Mouse (Mus musculus): ENCODE data around the gene Dnase1l3.

The Dnase1l3 gene

DNA sequence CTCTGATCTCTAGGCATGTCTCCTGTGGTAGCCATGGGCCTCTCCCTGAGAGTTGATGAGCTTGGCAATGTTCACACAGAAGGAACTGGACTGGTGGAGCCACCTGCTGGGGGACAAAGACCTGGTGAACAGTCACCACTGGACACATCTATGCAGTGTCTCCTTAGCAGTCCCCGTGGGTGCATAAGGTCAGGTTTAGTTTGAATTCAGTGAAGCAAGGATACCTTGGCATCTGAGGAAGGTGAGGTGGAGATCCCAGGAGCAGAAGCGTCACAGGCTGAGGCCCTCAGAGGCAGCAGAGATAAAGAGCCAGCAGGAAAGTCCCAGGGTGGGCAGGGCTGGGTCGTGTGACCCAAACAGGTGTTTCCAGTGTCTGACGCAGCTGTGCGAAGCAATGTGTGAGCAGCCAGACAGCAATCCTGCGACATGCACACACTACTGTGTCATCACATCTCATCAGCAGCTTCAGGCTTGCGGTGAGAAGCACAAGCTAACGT lies at the start of gene Dnase1l3:
Gene Dnase1l3 (minus strand): TSS at position 303 of the 497 bp plus-strand sequence.
- DNase-seq, result peak; percentile 32

- no peak for DNase-seq
Observed at GRCm38 (mm10) chr14:8042577-8042976, 48.2 kb upstream of the Dnase1l3 start.

DNA sequence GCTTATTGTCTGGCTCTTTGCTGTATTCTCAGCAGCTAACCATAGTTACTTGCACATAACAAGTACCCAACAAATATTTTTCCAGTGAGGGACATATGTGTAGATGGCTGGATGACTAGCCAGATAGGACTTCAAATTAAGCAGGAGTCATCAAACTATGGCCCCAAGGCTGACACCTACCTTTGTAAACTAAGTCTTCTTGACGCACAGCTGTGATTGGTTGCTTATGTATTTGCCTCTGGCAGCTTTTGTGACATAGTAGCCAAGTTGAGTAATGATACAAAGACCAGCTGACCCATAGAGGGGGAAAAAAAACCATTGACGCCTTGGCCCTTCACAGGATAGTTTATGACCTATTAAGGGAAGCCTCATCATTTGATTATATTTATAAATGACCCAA lies 47.7 kb upstream of the Dnase1l3 start:
- DNase-seq, result no peak

DNA sequence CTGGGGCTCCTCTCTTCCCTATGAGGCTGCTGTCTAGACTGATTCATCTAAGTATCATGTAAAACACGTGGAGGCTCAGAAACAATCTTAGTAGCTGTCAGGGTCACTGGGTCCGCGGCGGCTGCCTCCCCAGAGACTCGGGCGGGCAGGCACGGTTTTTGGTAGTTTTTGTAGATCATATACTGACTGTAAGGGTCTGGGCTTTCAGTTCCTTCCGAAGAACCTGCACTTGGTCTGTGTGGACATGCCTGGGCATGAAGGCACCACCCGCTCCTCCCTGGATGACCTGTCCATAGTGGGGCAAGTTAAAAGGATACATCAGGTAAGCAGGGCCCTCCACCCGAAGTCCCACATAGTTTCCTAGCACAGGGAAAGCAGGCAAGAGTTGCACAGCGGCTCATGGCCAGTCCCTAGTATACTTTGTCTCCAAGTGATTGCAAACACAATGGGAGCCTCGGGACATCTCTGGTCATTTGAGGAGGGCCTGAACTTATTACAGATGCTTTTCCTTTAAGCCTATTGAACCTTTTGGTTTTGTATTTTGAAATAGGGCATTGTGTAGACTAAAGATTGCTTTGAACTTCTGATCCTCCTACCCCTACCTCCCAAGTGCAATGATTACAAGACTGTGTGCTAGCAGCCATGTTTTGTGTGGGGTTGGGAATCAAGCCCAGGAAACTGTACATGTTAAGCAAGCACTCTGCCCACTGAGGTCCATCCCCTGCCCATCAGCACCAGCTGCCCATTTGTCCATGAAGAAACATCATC lies 46.7 kb upstream of the Dnase1l3 start:
- no peak for DNase-seq

DNA sequence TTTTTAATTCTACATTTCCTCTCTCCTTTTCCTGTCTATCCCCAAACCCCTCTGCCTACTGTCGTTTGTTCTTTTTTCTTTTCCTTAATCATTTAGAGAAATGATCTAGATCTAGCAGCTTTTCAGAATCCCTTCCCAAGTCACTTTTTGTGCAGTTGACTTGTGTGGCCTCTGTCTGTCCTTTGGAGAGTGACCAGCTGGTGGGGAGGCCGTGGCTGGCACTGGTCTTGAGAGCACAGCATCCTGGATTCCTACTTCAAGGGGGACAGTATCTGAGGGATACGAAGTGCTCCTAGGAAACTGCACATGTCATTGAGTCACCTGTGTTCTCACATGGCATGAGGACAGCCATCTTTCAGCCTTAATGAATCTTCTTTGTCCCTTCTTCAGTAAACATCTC lies 45.8 kb upstream of the Dnase1l3 start:
- DNase-seq, result no peak

DNA sequence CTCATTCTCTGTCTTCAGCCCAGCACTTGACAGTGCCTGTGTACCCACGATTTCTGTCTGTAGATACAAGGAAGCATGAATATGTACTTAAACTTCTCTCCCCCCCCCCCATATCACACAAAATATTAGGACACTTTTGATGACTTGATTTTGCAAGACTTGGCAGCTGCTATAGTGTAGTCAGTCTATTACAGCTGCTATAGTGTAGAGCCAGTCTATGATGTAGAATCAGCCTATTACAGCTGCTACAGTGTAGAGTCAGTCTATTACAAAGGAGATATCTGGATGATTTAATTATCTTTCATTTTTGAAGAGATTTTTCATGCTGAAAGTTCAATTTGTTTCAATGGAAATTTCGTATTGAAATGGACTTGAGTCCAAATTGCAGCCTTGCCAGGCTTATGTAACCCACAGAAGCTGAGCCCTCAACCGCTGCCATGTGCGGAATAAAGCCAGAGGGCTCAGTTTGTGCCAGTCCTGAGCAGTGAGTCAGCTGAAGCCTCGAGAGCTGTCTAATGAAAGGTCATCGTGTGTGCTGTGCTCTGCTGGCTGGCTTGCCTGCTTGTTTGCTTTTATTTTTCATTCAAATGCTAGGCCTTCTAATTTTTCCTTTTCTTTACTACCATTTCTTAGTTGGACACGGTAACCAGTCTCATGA lies 44.5 kb upstream of the Dnase1l3 start:
- no peak for DNase-seq

DNA sequence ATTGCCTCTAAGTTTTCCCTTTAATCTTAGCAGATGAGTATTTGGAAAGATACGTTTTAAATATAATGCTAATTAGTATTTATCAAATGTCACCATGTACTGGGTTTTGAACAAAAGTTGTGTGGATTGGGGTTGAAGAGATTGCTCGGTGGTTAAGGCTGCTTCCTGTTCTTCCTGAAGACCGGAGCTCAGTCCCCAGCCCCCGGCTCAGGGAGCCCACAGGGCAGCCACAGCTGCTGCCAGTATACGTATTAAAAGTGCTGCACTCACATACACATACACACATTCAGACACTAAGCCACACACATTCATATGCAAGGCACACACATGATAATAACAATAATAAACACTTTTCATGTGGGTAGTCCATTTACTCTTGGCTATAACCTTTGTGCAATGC lies 43.8 kb upstream of the Dnase1l3 start:
- no peak for DNase-seq

DNA sequence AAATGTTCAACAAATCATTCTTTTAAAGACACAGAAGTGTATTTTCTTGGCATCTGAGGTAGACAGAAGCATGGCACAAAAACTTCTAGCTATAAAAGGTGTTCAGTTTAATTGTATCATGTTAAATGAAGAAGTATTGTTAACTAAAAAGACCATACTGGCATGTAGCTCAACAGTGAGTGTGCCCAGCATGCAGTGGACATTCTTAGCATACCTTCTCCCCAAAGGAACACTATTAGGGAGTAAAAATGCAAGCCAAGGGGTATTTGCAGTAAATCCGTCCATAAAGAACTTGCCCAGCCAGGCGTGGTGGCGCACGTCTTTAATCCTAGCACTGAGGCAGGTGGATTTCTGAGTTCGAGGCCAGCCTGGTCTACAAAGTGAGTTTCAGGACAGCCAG lies 42.0 kb upstream of the Dnase1l3 start:
- no peak for DNase-seq

DNA sequence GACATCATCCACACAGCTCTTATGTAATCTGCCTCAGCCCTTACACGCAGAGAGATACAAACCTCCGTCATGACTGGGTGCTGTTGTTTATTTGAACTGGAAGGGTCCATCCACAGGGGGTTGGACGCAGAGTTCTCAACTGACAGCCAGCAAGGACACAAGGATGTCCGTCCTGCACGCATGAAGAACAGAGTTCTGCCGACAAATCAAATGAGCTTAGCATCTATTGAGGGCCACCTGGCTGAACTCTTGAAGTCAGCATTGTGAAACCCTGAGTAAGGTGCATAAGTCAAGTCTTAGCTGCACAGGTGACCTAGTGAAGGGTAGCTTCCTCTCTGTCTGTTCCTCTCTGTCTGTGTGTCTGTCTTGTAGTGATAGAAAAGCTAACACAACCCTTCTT lies 41.6 kb upstream of the Dnase1l3 start:
- DNase-seq, result no peak

- no peak for DNase-seq
Observed at GRCm38 (mm10) chr14:8034561-8034960, 40.2 kb upstream of the Dnase1l3 start.

- peak; percentile 44 for DNase-seq
Observed at GRCm38 (mm10) chr14:8032087-8032944, 37.9 kb upstream of the Dnase1l3 start.

GRCm38 (mm10) chr14:8030535-8030934 lies 36.2 kb upstream of the Dnase1l3 start:
- peak; percentile 53 for DNase-seq

GRCm38 (mm10) chr14:8029752-8030151 lies 35.4 kb upstream of the Dnase1l3 start:
- DNase-seq, result no peak

DNA sequence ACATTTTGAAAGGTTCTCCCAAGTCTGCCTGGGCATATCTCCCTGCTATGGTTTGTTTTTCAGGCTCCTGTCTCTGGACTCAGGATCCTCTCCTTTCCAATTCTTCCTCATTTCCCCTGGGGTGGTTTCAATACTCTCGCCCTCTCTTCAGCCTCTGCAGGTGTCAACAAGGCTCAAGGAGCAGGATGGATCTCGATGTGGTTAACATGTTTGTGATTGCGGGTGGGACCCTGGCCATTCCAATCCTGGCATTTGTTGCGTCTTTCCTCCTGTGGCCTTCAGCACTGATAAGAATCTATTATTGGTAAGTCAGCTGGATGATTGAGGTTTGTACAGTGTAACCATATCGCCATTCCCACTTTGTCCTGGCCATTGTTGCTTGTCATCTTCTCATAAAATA lies 33.7 kb upstream of the Dnase1l3 start:
- no peak for DNase-seq

GRCm38 (mm10) chr14:8026769-8027531 lies 32.6 kb upstream of the Dnase1l3 start:
- no peak for DNase-seq

DNA sequence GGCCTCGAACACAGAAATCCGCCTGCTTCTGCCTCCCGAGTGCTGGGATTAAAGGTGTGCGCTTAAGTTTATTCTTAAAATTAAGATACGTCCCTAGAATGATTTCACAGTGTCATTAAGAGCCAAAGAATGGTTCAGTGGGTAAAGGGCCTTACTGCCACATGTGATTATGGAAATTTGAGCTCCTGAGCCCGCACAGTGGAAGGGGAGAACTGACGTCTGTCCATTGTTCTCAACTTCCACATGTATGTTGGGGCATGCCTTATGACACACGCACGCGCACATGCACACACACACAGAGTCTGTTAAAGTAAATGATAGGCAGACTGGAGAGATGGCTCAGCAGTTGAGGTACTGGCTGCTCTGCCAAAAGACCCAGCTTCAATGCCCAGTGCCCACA lies 30.6 kb upstream of the Dnase1l3 start:
- no peak for DNase-seq

DNA sequence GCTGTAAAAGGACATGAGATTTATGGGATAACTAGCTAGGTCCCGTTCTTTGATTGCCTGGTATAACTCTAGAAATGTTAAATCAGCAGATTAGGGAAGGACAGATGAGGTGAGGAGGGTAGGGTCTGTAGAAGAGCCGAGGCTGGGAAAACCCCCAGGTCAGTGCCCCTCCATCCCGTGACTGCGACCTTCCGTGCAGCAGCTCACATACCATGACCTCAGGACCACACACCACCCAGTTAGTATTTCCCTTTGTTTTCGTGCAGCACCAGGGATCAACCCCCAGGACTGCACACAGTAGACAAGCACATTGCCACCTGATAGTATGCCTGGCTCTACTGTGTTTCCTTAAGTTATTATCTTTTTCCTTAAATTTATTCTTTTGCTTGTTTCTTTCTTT lies 30.1 kb upstream of the Dnase1l3 start:
- DNase-seq, result no peak

DNA sequence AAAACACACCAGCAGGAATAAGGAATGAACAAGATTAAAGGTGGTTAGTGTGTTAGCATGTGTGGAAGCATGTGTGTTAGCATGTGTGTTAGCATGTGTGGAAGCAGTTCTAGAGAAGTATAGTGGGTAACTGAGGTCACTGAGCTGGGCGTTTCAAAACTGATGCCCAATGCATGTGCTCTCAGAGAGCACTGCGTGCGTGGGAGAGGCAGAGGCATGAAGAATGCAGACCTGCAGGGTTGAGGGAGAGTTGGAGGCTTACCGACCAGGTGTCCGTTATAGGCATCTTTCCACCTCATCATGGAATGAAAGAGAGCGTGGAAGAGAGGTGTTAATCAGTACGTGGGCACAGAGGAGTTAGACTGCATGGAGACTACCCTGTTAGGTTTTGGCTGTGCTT lies 26.2 kb upstream of the Dnase1l3 start:
- DNase-seq, result no peak

DNA sequence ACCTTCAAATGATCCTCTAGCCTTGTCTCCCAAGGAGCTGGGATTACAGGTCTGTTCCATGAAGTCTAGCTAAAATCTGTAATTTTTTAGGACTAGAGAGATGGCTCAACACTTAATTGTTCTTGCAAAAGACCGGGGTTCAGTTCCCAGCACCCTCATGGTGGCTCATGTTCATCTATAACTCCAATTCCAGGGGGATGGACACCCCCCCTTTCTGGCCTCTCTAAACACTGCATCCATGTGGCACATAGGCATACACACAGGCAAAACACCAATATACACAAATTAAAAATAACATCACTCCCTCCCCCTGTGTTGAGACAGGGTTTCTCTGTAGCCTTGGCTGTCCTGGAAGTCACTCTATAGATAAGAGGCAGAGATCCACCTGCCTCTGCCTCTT lies 25.6 kb upstream of the Dnase1l3 start:
- DNase-seq, result no peak

DNA sequence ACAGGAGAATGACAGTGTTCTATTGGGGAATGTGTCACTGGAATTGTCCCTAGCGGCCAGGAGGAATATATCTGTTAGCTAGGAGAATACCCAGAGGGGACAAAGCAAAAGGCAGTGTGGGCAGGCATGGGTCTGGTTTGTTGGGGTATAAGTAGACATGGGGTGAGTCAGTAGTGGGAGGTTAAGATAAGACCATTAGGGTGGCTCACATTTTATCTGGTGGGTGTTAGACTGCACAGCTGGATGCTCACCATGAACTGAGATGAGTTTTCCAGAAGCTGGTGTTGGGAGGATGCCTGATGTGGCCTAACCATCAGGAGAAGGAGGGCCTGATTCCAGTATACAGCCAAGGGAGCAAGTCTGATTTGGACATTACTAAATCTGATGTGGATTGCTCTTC lies 22.6 kb upstream of the Dnase1l3 start:
- no peak for DNase-seq

DNA sequence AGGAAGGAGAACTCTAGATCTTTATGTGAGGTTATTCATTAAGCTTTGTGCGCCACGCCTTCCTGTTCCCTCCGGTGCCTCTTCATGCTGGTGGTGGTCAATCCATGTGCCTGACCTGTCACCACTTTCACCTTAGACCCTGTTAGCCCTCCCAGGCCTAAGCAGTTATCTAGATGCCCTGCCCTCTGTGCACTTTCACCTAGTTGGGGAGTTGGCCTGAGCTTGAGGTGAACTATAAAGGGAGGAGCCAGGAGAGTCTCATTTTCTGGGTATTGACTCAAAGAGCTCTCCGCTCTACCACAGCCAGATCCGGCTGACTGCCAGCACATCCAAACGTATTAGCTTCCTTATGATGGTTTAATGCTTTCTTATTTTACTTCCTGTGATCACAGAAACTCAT lies 21.9 kb upstream of the Dnase1l3 start:
- DNase-seq, result no peak

GRCm38 (mm10) chr14:8015756-8016155 lies 21.4 kb upstream of the Dnase1l3 start:
- no peak for DNase-seq

DNA sequence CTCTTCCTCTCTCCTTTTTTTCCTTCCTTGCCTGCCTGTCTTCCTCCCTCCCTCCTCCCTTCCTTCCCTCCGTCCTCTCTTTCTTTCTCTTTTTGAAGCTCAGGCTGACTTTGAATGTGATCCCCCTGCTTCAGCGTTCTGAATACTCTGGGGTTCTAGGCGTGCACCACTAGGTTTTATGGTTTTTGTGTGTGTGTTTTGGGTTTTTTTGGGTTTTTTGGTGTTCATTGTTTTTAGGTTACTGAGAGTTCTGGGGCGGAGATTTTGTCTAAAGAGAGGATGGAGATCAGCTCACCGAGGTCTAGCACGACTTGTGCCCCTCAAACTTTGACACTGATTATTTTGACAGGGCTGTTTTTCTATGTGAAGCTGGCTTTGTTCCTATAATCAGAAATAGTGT lies 17.6 kb upstream of the Dnase1l3 start:
- no peak for DNase-seq
